Mouse (Mus musculus) left cerebral cortex, postnatal 10 days (tissue): Measurements from ENCODE around the gene Cblb. TPM values are rescaled to one million over a fixed set of nuclear protein-coding genes. Genes with fewer than 3 reads are reported as not detected.
A peak's percentile ranks its signal among the peaks of the same experiment; 100 is the strongest.

Source experiments
- DNase-seq, 2 experiments: peaks; one replicate each; pipeline ENCODE4 v3.0.0; 2021 to 2022; ENCODE audit warnings: low spot score in 2 of 2, mixed read lengths in 1 of 2; ENCODE audit errors: extremely low spot score in 1 of 2
- intact Hi-C: fragments of 180-260 bp; cut with DNase I; formaldehyde crosslinking; loops from one replicate; pipeline ENCODE4 v1.15.1; 2025
- total RNA-seq, 2 experiments: library from RNA; stranded (reverse); gene quantifications; 2 replicates each; pipeline ENCODE4 v1.2.3; 2021

Cblb gene
- total RNA-seq, 2 experiments from 2014 or later: 22.4 to 25.5 TPM

GRCm38 (mm10) chr16:52094735-52095459, 63.9 kb downstream of the Cblb start:
- no peak for DNase-seq
- intact Hi-C loops: no loop called here

- intact Hi-C loops: no loop called here
- no peak for DNase-seq
These were observed 64.6 kb downstream of the Cblb start for GRCm38 (mm10) chr16:52095643-52096042.

GRCm38 (mm10) chr16:52100466-52100865, 69.4 kb downstream of the Cblb start:
- no peak for DNase-seq
- intact Hi-C loops: no loop called here

GRCm38 (mm10) chr16:52104608-52105007, 73.6 kb downstream of the Cblb start:
- DNase-seq: no peak
- intact Hi-C loops: no loop called here

GRCm38 (mm10) chr16:52107836-52108235, 76.8 kb downstream of the Cblb start:
- intact Hi-C loops: no loop called here
- DNase-seq: no peak

GRCm38 (mm10) chr16:52114473-52114872, 83.4 kb downstream of the Cblb start:
- intact Hi-C loops: no loop called here
- DNase-seq: peak in 1 of 2 experiments; percentile 14

GRCm38 (mm10) chr16:52119003-52119402, 88.0 kb downstream of the Cblb start:
- intact Hi-C loops: no loop called here
- DNase-seq: no peak

- intact Hi-C loops: no loop called here
- DNase-seq: no peak
These were observed 93.9 kb downstream of the Cblb start for GRCm38 (mm10) chr16:52124974-52125373.

GRCm38 (mm10) chr16:52125896-52126295, 94.9 kb downstream of the Cblb start:
- no peak for DNase-seq
- intact Hi-C loops: no loop called here

- DNase-seq: no peak
- intact Hi-C loops: no loop called here
These were observed 98.4 kb downstream of the Cblb start for GRCm38 (mm10) chr16:52129357-52129905.

- no peak for DNase-seq
- intact Hi-C loops: loop anchor here (5.0 kb wide), 1 partner anchor 101 kb away; the partner anchor contains the start of gene Cblb
These were observed 101.9 kb downstream of the Cblb start for GRCm38 (mm10) chr16:52132808-52133490.

- peak; percentile 42 to 67 for DNase-seq
- intact Hi-C loops: loop anchor here (5.0 kb wide), 1 partner anchor 102 kb away; the partner anchor contains the start of gene Cblb
These were observed 103.7 kb downstream of the Cblb start for GRCm38 (mm10) chr16:52134631-52135227.

GRCm38 (mm10) chr16:52135689-52136390, 104.8 kb downstream of the Cblb start:
- intact Hi-C loops: no loop called here
- no peak for DNase-seq

- no peak for DNase-seq
- intact Hi-C loops: no loop called here
These were observed 112.1 kb downstream of the Cblb start for GRCm38 (mm10) chr16:52143101-52143500.

- DNase-seq: no peak
- intact Hi-C loops: no loop called here
These were observed 112.8 kb downstream of the Cblb start for GRCm38 (mm10) chr16:52143818-52144217.

- intact Hi-C loops: no loop called here
- no peak for DNase-seq
These were observed 113.8 kb downstream of the Cblb start for GRCm38 (mm10) chr16:52144792-52145191.

GRCm38 (mm10) chr16:52145552-52145951, 114.5 kb downstream of the Cblb start:
- no peak for DNase-seq
- intact Hi-C loops: no loop called here

GRCm38 (mm10) chr16:52146976-52147696, 116.1 kb downstream of the Cblb start:
- intact Hi-C loops: no loop called here

More at GRCm38 (mm10) chr16:52146976-52147696, 116.1 kb downstream of the Cblb start:
- no peak for DNase-seq
